Mouse (Mus musculus): Measurements from ENCODE around the gene Rbm19.
"Not testable (repeated sequence)": the region's sequence is repeated elsewhere in the genome, so short reads cannot be mapped to it uniquely, and the experiment has no call there.

Rbm19 gene

DNA sequence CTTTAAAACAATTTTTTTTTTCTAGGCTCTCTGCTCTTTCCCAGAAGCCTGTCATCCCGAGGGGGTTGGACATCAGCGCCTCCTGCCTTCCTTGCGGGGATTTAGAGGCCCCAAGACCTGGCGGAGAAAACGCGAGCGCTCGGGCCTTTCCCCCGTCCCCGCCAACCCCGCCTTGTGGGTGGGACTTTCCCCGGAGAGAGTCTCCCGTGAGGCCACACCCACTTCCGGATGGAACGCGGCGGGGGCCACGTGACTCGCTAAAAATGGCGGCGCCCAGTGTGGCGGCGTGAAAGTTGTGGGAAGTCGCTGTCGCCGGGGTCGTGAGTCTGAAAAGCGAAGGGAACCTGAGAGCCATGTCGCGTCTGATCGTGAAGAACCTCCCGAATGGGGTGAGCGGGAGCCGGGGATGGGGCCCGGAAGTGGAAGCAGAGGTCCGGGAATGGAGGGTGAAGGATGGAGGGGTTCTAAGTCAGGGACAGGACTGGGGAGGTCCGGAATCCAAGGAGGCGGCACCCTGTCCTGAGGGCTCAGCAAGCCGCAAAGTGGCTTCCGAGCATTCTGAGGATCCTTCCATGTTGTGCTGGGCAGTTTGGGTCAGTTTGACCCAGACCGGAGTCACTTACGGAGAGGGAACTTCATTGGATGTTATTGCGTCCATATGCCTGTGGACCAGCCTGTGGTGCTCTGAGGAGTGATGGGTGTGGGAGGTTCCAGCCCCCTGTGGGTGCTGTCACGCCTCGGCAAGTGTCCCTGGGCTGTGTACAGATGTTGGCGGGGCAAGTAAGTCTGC lies at the start of gene Rbm19:
TSS of gene Rbm19 (plus strand) at position 205 of the 790 bp plus-strand sequence.
- peak; percentile 93 for DNase-seq (ENCODE audit: low spot score)

DNA sequence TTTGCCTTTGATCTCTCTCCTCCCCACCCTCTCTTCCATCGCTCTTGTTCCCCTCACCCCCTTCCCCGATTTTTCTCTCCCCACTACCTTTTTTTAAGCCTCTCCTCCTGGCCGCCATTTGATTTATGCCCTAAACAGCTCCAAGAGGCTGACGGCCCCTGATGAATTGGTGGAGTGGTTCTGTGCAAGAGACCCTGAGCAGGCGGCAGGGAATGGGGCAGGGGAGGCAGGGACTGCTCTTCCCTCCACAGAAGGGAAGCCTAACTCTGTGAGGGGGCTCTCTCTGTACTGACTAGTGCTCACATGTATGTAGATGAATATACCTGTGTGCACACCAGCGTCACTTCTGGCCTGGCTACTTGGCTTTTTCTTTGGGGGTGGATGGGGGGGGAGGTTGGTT lies 49.0 kb upstream of the Rbm19 start:
- no peak for DNase-seq (ENCODE audit: low spot score)

DNA sequence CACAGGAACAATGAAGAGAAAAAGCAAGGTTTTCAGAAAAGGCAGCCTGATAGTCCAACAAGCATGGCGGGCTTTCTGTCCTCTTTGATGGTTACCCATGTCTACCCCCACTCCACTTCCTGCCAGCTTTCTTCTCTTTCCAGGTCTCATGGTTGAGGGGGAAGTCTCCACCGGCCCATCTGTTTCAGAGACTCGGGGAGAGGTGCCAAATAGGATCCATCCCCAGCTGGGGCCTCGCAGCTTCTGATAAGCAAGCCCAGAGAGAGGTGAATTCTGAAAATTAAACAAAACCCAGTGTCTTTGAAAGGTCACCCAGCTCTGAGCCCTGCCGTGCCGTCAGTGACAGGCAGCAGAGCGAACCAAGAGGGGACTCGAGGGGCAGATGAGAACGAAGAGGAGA lies 42.2 kb upstream of the Rbm19 start:
- no peak for DNase-seq (ENCODE audit: low spot score)

DNA sequence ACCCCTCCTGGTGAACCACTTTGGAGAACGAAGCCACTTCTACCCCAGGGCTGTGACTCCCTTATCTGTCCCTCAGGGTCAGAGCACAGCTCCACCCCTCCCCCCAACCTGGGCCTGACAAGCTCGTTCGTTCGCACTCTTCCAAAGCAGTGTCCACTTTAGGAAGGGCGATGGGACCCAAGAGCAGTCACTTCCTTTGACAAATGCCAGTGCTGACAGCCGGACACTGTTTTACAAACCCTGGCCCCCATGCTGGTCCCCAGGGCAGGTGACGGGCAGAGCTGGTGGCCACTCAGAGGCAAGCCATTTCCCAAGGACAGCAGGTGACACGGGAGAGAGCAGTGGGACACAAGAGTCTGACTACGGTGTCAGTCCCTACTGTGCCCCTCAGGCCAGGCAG lies 36.2 kb upstream of the Rbm19 start:
- no peak for DNase-seq (ENCODE audit: low spot score)

DNA sequence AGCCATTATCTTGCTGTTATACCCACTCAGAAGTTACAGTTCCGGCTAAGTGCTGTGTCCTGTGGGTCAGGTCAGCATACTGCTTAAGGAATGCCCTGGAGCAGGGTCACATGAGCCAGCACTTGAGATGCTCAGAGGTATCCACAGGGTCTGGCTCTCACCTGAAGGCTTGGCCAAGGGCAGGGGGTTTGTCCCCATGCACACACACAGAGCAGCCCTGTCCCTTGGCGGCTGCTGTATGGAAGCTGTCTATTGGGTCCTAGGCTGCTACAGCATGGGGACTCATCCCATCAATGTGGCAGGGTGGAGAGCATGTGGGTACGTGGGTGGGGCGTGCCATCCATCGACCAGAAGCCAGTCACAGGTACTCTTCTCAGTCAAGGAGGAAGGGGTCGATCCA lies 35.8 kb upstream of the Rbm19 start:
- no peak for DNase-seq (ENCODE audit: low spot score)

DNA sequence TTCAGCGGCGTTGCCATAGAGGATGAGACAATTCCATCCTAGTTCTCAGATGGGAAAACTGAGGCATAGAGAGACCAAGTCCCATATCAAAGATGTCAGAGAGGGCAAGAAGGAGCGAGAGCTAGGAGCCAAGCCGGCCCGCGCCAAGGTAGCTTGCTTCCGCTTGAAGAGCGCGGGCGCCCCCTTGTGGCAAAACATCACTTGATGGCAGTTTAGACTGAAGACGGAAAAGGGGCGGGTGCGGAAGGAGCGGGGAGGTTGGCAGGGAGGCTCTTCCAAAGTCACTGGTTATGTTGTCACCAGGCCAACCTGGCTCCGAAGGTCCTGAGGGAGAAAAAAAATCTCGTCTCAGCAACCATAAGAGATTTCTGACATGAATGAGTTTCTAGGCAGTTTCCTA lies 27.7 kb upstream of the Rbm19 start:
- DNase-seq (ENCODE audit: low spot score), result peak; percentile 96

DNA sequence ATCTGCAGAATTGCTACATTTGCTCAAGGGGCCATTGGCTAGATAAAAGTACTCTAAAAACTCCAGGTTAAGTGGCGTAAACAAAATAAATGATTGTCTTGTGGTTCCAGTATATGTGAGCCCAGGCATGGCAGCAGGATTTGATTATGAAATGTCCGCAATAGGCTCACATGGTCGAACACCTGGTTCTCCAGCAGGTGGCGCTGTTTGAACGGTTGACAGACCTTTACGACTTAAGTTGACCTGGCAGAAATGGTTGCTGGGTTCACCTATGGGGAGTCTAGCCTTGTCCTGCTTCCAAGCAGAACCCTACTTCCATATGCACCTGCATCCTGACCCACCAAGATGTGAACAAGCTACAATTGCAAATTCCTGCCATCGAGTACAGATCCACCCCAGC lies 21.7 kb upstream of the Rbm19 start:
- DNase-seq (ENCODE audit: low spot score), result peak; percentile 32

DNA sequence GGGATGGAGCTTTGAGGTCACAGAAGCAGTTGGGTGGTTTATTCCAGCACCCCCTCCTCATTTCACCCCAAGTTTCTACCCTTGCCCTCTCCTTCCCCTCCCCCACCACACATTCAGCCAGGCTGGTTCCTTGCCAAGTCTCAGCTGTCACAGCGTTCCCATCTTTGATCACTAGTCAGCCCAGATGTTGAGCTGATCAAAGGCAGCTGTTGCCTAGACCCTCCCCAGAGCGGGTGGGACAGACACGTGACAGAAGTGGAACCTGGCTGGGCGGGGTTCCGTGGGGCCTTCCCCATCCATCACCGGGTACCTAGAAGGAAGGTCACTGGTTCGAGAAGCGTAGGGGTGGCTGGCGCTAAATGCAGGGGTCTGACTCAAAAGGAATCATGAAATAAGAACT lies 19.2 kb upstream of the Rbm19 start:
- DNase-seq (ENCODE audit: low spot score), result no peak

DNA sequence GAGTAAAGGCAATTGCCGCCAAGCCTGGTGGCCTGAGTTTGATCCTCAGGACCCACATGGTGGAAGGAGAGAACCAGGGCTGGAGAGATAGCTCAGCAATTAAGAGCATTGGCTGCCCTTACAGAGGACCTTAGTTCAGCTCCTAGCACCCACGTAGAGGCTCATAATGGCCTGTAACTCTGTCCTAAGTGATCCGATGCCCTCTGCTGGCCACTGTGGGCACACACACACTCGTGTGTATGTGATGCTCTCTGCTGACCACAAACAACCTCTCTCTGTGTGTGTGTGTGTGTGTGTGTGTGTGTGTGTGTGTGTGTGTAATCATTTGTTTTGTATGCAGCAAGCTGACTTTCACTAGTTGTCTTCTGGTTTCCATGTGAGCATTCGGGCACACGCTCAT lies 15.5 kb upstream of the Rbm19 start:
- DNase-seq (ENCODE audit: low spot score), result no peak

DNA sequence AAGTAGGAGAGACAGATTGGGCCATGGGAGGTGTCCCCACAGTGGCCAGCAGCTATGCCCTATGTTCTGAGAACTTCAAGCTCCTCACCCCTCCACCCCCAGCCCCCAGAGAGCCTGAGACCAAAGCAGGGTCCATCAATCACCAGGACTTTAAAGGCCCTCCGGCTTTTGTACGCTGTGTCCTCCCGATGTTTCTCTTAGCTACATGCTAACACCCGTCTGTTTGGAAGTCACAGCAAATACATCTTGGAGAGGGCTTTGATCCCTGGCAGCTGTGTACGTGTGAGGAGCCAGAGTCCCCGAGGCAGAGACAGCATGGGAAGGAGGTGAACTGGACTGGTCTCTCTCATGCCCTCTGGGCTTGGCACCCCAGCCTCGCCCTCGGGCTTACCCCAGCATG lies 14.2 kb upstream of the Rbm19 start:
- no peak for DNase-seq (ENCODE audit: low spot score)

DNA sequence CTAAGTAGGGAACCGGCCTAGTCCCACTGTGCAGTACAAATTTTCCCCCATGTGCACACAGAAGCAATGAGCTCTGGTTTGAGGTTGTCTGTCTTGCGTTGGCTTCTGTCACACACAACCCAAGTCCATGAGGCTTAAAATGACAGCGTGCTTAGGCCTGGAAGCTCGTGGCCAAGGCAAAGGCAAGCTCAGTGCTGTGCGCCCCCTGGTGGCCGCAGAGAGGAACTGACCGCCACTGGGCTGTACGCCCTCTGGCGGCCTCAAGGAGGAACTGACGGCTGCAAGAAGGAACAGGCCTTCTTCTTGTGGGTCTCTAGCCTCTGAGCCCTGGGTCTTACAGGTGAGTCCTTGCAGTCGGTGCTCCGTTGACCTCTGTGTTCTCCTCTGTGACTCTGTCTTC lies 13.5 kb upstream of the Rbm19 start:
- DNase-seq (ENCODE audit: low spot score), result peak; percentile 56

DNA sequence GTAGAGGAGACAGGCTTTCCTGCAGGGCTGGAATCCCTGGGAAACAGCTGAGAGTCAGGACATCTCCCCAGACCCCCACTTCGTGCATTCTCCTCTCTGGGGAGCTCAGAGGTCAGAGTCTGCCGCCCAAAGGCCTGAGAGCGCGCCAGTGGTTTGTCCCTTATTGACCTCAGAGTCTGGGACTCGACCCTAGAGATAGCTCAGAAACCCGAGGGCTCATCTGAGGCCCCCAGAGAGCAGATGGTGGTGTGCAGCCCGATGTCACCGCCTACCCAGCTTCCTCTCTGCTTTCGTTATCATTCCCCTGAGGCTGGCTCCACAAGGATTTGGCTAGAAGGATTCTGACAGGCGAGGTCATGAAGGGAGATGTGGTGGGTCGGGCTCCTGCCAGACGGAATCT lies 12.8 kb upstream of the Rbm19 start:
- DNase-seq (ENCODE audit: low spot score), result no peak

DNA sequence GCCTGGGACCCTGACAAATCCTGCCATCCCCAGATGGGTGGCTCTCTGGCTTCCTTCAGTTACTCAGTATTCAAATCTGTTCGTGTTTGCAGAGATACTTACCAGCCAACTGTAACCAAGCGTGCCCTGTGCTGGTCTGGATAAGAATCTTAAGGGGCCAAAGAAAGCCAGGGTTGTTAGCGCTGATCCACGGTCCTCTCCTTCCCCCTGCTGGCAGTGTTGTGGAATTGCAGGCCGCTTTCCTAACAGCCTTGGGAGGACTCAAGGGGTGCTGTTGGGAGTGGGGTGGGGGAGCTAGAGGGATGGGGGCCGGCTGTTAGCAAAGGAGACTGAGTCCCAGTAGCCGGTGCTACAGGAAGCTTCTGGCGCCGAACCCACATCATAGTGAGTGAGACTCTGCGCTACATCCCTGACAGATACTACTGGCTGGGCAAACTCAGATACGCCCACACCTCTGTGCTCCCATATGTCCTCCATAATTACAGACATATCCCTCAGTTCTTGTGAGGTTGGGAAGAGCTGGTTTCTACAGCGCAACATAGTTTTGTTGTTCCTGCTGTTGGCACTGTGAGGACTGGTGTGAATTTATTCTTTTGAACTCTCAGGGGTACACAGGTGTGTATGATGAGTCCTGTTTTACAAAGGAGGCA lies 9.7 kb upstream of the Rbm19 start:
- no peak for DNase-seq (ENCODE audit: low spot score)

DNA sequence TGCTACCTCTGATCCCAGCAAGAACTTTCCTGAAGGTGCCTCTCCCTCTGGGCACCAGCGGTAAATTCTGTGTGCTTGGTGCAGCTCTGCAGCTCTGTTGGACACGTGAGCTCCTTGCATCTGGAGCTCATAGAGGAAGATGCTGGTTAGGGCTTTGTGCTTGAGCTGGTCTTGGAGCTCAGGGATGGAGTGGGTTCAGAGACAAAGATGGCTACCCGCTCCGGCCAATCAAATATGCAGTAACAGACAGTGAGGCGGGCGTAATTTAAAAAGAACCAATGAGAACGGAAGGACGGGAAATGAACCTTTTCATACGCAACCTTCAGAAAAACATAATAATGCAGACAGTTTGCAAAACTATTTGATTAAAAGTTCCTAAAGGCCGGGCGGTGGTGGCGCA lies 1.9 kb upstream of the Rbm19 start:
- DNase-seq (ENCODE audit: low spot score), result no peak

DNA sequence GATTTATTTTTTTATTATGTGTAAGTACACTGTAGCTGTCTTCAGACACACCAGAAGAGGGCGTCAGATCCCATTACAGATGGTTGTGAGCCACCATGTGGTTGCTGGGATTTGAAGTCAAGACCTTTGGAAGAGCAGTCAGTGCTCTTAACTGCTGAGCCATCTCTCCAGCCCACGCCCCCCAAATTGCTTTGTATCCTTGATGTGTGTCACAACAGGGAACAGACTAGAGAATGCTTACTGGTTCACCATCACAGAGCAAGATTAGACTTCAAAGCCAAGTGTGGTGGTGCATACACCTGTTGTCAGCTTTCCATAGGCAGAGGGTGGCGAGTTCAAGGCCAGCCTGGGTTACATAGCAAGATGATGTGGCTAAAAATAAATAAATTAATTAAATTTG lies 896 bp downstream of the Rbm19 start:
- DNase-seq (ENCODE audit: low spot score), result not testable (repeated sequence)

DNA sequence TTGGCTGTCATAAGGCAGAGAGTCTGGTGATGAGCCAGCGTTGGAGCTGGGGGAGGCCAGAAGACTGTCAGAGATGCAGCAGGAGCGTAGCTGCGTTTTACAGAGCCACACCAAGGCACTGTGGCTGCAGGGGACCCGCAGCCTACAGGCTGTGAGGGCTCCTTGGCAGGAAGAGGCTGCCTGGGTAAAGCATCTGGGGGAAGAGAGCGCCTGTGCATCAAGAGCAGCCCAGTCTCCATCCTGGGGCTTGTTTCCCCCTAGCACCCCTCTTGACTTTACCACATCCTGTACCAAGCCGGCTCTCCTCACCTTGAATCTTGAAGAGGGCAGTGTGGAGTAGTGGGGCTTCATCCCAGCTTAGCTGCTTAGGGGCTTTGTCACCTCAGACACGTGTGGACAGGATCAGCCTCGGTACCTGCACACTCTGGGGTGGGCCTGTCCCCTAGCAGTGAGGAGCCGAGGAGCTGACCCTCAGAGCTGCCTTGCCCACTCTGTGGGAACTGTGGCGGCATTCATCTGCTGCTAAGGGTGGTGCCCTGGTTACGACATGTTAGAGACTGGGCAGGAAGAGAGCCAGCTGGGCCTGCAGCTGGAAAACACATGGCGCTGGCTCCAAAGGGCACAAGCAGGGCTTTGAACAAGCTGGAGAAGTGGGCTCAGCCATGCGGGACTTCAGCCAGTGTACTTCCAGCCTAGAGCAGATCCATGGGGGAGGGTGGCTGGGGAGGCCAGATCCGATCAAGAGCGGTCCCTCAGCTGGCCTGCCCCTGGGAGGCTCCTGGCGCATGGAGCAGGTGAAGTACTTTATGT lies 8.8 kb downstream of the Rbm19 start:
- DNase-seq (ENCODE audit: low spot score), result no peak

DNA sequence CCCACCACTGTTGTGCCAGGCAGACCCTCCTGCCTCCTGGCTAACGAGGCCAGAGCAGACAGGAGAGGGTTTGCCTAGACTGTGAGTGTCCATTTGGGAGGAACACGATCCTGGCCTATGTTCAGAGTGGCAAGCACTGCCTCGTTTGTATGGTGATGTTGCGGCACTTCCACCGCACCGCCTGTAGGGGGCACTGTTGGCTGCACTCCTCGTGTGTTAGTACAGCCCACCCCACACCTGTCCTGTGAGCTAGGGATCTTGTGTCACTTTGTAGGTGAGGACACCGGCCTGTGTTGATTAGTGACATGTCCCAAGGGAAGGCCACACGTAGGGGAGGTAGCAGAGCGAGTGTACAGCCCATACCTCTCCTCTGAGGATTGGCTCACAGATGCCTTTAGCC lies 11.4 kb downstream of the Rbm19 start:
- DNase-seq (ENCODE audit: low spot score), result no peak

DNA sequence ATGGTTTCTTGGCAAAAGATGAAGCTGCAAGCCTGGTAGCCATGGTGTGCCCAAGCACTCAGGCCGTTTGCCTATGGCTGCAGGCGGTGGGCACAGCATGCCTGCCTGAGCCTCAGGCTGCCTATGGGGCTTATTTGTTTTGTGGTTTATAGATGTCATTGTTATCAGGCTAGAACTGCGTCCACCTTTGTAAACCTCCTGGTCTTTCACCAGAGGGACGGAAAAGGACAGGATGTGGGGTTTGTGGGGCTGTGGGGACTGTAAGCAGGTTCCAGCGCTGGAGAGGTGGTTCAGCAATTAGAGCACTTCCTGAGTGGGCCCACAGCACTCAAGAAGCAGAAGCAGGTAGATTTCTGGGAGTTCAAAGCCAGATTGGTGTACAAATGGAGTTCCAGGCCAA lies 12.2 kb downstream of the Rbm19 start:
- DNase-seq (ENCODE audit: low spot score), result no peak

DNA sequence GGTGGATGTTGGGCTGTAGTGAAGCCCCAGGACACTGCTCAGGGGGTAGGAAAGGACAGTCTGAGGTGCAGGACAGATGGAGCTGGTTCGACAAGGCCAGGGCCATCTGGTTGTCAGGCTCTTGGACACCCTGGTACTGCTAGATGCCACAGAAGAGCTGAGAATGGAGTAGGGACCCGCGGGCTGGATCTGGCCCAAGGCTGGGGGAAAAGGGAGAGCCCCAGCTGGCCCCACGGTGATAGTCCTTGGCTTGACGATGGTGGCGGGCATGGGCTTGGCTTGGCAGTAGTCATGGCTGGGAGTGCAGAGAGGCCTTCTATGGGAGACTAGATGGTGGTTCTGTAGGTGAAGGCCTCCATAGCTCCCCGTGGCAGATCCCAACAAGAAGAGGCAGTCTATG lies 12.8 kb downstream of the Rbm19 start:
- DNase-seq (ENCODE audit: low spot score), result no peak

DNA sequence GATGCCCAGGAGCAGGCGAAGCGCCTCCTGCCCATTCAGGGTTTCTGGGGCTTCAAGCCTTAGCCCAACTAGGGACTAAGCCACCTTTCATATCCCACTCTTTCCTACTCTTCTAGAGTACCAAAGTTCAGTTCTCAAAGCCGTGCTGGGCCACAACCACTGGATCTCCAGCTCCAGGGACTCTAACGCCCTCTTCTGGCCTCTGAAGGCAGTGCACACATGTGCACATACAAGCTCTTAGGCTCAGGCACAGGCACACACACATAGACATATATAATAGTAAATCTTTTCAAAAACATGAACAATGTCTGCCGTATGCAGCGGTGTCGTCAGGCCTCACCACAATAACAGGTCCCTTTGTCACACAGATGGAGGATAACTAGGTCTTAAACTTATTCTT lies 13.5 kb downstream of the Rbm19 start:
- DNase-seq (ENCODE audit: low spot score), result no peak

DNA sequence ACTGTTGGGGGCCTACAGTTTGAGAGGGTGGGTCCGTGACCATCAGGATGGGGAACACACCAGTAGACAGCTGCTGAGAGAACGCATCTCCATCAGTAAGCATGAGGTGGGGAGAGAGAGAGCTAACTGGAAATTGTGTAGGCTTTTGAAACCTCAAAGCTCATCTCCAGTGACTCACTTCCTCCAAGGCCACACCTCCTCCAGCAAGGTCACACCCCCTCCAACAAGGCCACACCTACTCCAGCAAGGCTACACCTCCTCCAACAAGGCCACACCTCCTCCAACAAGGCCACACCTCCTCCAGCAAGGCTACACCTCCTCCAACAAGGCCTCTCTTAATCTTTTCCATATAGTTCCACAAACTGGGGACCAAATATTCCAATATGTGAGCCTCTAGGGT lies 13.9 kb downstream of the Rbm19 start:
- DNase-seq (ENCODE audit: low spot score), result no peak

DNA sequence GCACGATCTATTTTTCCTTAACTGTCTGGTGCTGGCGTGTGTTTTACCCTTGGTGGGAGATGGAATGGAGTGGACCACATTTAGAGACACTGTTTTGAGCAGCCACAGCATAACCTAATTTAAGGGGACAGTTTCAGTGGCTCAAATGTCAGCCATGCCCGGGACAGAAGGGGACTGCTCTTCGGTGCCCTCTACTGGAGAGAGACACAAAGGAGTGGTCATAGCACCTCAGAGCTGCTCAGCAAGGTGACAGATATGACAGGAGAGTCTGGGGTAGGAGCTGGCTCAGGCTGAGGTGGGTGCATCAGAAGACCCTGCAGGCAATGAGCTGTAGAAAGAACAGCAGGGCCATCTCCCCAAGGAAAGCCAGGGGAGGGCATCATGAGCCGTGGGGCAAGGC lies 15.3 kb downstream of the Rbm19 start:
- peak; percentile 19 for DNase-seq (ENCODE audit: low spot score)

DNA sequence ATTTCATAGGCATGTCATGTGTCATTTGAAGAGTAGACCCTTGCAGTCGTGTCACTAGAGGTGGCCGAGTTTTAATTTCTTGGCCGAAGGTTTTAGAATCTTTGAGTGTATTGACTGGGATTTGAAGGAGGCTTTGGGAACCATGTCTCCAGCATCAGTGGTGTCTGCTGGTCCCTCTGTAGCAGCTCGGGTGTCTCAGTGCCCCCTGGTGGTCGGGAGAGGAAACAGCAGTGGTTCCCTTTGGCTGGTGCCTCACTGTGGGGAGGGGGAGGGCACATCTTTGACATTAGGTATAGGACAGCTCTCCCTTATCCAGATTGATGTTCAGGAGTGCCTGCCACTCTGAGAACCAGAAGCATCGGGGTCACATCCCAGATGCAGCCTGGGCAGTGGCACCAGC lies 17.7 kb downstream of the Rbm19 start:
- peak; percentile 31 for DNase-seq (ENCODE audit: low spot score)

Data from urinary bladder, postnatal 25 days (tissue).